Mouse (Mus musculus) thymus, postnatal 0 days (tissue): Measurements from ENCODE around the gene Ltbp1. TPM values are rescaled to one million over a fixed set of nuclear protein-coding genes. Genes with fewer than 3 reads are reported as not detected.
"Not testable (repeated sequence)": the region's sequence is repeated elsewhere in the genome, so short reads cannot be mapped to it uniquely, and the experiment has no call there.

ENCODE experiments used
- DNase-seq: peaks from one replicate; pipeline ENCODE4 v3.0.0-alpha.2; 2015; ENCODE audit warnings: low spot score
- polyA plus RNA-seq: library from polyadenylated mRNA; unstranded; fragments of >200 nt; fragmentation: Nextera tagmentation; extraction: Ambion mirVana; gene quantifications from 2 replicates; pipeline ENCODE4 v1.2.1, GENCODE M21; 2015

The Ltbp1 gene
- polyA plus RNA-seq, 1 experiment from 2014 or later = 1.9 TPM

DNA sequence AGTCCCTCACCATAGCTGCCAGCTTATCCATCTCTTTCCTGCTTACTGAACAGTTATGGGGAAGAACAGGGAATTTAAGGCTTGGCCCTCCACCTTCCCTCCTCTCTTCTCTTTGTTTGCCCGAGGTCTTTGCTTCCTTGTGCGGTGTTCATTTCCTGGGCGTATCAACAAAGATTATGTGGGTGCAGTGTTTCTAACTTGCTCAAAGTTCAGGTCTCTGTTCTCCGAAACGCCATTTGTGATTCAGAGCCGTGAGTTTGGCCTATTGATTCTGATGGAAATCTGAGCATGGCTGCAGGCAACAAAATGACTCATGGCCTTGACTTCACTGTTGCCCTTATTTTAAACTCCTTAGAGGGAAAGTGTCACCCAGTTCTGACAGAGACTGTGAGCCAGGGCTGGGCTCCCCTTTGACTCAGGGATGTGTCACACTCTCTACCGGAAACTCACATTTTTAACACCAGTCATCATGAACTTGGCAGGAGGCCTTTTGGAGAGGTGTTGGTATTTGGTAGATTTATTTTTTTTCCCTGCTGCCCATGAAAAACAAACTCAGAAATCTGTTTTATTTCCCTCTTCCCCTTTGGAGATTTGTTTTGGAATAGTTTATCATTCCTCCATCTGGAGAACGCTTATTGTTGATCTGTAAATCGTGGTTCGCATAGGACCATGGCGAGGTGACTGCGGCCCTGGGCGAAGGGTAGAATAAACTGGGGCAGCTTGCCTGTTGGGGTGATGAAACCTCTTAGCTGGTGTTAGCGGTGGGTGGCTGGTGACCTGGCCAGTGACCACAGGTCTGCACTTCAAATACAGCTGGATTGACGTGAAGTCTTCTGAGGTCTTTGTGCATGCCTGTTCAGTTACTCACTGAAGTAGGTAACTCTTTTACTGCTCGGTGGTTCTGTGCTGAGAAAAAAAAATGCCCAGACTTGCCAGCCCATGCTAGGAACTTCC, 105.2 kb downstream of the Ltbp1 start:
- no peak for DNase-seq

GRCm38 (mm10) chr17:75115594-75115993, 110.2 kb downstream of the Ltbp1 start:
- no peak for DNase-seq

DNA sequence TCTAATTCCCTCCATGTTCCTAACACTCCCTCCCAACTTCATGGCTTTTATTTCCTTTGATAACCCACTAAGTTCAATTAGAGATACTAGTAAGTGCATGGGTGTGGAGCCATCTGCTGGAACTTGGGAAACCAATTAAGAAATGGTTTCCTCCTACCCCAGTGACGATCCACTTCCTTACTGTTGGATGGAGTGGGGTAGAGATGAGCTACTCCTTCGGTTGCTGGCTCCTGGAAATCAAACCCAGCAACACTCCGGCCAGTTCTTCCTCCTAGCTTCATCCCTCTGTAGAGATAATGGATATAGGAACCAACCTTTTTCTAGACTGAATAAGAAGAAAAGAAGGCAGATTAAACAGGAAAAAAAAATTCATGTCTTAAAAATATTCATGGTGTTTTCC, 113.5 kb downstream of the Ltbp1 start:
- no peak for DNase-seq

DNA sequence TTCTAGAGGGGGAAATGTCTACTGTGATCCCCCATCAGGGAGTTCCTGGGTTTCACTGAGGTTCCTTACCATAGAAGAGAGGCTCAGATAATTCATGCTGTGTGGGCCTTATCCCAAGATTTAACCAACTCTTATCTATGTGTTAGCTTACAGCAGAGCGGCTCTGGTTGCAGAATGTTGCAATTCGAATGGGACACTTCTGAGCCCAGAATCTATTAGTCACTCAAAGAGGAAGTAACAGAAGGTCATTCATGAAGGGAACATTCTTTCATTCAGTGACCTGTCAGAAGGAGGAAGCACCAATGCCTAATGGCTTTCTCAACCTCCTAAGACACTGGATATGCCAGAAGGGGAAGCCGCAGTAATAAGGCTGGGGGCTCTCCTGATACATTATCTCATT, 114.1 kb downstream of the Ltbp1 start:
- DNase-seq = no peak

GRCm38 (mm10) chr17:75120071-75120470, 114.7 kb downstream of the Ltbp1 start:
- peak; percentile 10 for DNase-seq

GRCm38 (mm10) chr17:75122584-75123282, 117.4 kb downstream of the Ltbp1 start:
- no peak for DNase-seq

GRCm38 (mm10) chr17:75128337-75128935, 123.1 kb downstream of the Ltbp1 start:
- peak; percentile 15 for DNase-seq

GRCm38 (mm10) chr17:75133983-75134382, 128.6 kb downstream of the Ltbp1 start:
- no peak for DNase-seq

GRCm38 (mm10) chr17:75139731-75140130, 134.4 kb downstream of the Ltbp1 start:
- DNase-seq = no peak

GRCm38 (mm10) chr17:75142845-75143244, 137.5 kb downstream of the Ltbp1 start:
- DNase-seq = not testable (repeated sequence)

DNA sequence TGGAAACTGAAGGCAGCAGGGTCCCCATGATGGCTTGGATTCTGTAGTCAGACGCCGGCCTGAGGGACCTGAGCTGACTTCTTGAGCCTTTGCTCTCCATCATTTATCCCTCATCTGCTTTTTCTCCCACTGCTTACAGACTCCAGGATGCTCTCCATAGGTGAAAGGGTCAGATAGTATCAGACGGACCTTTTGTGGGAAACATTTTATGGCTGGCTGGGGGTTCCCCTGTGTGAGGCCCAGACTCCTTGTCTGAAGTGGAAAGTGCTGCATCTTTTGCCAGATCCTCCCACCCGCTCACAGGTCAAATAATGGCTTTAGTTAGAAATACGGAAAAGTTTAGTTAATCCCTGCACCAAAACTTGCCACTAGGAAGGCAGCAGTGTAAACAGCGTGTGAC, 138.6 kb downstream of the Ltbp1 start:
- DNase-seq = no peak

- no peak for DNase-seq
These were observed 141.8 kb downstream of the Ltbp1 start for GRCm38 (mm10) chr17:75147218-75147617.

DNA sequence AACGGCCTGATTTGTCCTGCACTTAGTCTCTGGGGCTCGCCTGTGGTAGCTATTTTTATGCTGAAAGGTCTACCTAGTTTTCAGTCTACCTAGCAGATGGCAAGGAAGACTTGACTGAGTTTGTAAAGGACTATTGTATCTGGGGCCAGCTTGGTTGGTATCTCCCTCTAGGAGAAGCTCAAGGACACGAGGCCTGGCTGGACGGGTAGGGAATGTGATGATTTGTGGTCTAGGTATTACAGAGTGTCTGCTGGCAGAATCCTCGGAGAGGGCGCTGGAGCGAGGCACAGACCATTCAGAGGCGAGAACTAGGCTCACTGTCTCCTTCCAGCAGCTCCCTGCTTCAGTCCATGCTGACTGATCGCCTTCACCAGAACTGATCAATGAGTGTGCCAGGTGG, 146.4 kb downstream of the Ltbp1 start:
- DNase-seq = no peak

- no peak for DNase-seq
These were observed 147.7 kb downstream of the Ltbp1 start for GRCm38 (mm10) chr17:75153088-75153487.

- DNase-seq = no peak
These were observed 153.0 kb downstream of the Ltbp1 start for GRCm38 (mm10) chr17:75158385-75158784.

- no peak for DNase-seq
These were observed 153.9 kb downstream of the Ltbp1 start for GRCm38 (mm10) chr17:75159066-75159787.

- no peak for DNase-seq
These were observed 155.7 kb downstream of the Ltbp1 start for GRCm38 (mm10) chr17:75161062-75161461.

DNA sequence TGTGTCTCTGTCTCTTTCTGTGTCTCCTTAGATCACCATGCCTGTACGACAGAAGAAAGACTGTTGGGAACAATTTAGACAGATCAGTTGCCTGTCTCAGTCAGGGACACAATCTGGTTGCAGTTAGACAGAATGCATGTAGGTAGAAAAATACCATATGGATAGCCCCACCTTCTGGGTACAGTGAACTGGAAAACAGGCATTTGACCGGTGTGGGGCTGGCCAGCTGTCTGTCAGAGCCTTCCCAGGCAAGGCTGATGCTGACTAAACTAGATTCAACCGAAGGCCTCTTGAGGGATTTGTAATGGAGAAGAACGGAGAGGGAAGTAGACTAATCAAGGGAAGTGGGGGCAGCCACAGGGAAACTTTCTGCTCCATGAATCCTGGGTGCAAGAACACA, 156.6 kb downstream of the Ltbp1 start:
- DNase-seq = no peak

GRCm38 (mm10) chr17:75164566-75164965, 159.2 kb downstream of the Ltbp1 start:
- no peak for DNase-seq

- no peak for DNase-seq
These were observed 163.3 kb downstream of the Ltbp1 start for GRCm38 (mm10) chr17:75168572-75169200.

- DNase-seq = no peak
These were observed 166.3 kb downstream of the Ltbp1 start for GRCm38 (mm10) chr17:75171659-75172058.
